Mouse (Mus musculus) adrenal gland, adult 18-20 months (tissue): ENCODE data around the gene Zbp1. TPM values are rescaled to one million over a fixed set of nuclear protein-coding genes. Genes with fewer than 3 reads are reported as not detected.

Source experiments
- DNase-seq, 2 experiments: peaks; one replicate each; pipeline ENCODE4 v3.0.0; 2021 to 2022; ENCODE audit warnings: low spot score in 2 of 2
- long read RNA-seq, 2 experiments: library from polyadenylated mRNA; stranded (forward); transcript quantifications; one replicate each; pipeline ENCODE4 v2.0.0; 2021
- total RNA-seq, 2 experiments: library from RNA; stranded (reverse); gene quantifications; 1 replicate in 1 of 2; 2 replicates in 1 of 2; pipeline ENCODE4 v1.2.3; 2021

Gene Zbp1
- 1 to 10 TPM; 2.7 to 3.5 TPM for total RNA-seq
- long read RNA-seq, experiment 1, partial matches to known transcripts = 1 of 1 reads
- long read RNA-seq, experiment 1, other reads (novel, unspliced or antisense) = 0 of 1 reads
- long read RNA-seq, experiment 2, partial matches to known transcripts = 0 of 4 reads
- long read RNA-seq, experiment 2, other reads (novel, unspliced or antisense) = 1 of 4 reads

DNA sequence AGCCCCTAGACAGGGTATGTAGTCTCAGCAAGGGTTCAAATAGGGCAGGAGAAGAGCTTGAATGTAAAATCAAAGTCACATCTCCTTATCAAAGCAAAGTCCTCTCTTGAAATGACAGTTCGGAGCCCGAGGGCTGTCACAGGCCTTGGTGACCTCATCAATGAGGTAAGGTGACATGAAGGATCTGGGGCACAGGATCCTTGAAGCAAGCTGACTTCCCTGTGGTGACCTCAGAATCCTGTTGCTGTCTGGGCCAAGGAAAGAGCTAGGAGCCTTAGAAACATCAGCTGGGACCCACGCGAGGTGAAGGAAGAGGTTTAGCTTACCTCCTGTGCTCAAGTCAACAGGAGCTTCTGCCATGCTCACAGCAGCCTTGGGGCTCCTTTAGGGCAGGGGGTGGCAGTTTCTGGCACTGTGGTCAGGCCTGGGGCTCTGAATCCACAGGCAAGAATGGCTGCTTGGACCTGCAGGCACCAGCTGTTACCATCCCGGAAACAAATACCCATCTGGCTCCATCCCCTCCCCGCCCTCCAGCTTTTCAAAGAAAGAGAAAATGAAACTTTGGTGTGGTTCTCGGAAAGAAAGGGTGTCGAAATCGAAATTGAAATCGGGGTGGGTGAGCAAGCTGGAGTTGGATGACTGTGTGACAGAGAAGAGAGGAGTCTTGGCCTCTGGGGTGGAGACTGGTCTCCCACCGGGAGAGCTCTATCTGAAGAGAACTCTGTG is at the start of gene Zbp1:
TSS of gene Zbp1 (minus strand) at position 508 of the 726 bp plus-strand sequence.
- peak in 1 of 2 experiments; percentile 19 for DNase-seq

DNA sequence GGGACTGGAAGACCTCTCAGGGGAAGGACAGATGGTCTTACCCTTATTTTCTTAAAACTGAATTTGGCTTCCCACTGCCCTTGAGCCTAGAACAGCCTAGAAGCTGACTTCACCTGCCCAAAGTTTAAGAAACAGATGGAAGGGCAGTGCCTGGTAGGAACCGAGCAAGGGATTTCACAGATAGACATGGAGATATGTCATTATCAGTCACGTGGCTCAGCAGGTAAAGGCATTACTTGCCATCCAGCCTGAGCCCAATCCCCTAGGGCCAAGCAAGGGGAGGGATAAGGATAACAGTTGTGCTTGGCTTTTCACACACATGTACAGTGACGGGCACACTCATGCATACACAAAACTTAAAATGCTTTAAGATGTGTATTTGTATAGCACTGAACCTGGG is 48.8 kb upstream of the Zbp1 start:
- no peak for DNase-seq

DNA sequence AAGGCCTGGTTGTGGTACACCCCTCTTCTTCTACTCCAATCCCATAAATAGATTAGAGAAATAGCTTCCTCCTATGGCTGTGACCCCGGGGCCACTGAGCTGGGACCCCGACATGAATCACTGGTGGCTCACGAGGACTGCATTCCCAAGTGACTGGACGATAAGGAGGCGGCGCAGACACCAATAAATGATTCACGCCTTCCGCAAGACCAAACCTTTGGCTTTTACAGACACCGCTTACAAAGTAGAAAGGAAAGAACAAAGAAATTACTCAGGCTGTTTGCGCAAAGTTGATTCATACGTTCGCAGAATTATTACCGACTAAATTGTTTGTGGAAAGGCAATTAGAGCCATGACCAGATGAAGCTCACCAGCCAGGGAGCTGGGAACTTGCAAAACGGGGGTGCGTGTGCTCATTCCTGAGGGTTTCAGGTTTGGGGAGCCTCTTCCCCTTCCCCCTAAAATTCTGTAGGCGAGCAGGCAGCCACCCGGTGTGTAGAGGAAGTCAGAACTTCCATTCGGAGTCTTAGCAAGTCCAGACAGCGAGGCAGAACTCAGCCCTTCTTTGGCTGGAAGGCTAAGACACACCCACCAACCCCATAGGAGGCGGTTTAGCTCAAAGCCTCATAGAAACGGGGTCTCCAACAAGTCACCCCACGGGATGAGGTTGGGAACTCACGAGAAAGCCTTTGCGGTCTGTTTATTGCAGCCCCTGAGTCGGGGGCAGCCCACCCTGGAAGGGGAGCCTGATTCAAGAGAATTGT is 47.8 kb upstream of the Zbp1 start:
- DNase-seq = no peak

GRCm38 (mm10) chr2:173265468-173266265 is 46.9 kb upstream of the Zbp1 start:
- no peak for DNase-seq

DNA sequence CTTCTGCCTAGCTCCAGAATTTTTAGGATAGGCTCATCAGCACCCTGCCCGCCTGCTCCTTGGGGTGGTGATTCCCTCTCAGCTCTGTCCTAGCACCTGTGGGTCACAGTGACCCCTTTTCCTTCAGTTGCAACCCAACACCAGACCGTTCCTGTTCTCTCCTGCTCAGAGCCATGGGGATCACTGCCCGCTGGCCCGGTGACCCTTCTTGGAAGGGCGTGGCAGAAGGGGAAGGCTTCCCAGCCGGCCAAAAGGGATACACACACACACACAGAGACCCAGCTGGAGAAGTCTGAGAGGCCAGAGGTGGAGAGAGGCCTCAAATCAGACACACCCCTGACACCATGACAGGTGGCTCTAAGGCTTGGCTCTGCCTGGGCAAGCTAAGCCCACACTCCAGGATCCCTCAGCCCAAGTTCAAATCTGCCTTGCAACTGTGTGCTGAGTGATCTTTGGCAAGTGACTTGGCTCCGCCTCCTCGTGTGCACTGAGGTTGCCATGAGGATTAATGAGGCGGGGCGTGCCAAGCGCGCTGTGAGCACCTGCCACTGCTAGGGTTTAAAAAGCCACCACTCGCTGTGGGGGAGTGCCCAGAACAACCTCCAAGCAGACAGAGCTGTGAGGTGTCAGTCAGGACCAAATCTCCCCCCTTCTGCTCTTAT is 45.9 kb upstream of the Zbp1 start:
- no peak for DNase-seq

GRCm38 (mm10) chr2:173263636-173264330 is 45.1 kb upstream of the Zbp1 start:
- peak in 1 of 2 experiments; percentile 32 for DNase-seq

DNA sequence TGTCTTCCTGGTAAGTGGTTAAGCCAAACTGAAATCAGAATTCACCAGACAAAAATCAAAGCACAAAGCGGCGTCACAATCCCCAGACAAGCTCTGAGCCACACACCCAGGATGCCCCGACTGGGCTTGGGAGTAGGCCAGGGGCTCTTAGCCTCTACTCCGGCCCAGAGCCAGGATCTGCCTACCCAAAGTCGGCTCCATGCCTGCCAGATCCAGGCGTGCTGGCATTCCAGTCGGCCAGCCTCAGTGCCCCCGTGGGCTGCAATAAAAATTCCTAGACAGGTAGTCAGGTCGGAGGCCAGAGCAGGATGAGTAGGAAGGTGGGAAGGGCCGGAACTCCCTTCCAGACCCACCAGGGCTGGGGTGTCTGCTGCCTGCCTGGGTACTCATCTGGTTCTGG is 42.8 kb upstream of the Zbp1 start:
- peak in 1 of 2 experiments; percentile 38 for DNase-seq

DNA sequence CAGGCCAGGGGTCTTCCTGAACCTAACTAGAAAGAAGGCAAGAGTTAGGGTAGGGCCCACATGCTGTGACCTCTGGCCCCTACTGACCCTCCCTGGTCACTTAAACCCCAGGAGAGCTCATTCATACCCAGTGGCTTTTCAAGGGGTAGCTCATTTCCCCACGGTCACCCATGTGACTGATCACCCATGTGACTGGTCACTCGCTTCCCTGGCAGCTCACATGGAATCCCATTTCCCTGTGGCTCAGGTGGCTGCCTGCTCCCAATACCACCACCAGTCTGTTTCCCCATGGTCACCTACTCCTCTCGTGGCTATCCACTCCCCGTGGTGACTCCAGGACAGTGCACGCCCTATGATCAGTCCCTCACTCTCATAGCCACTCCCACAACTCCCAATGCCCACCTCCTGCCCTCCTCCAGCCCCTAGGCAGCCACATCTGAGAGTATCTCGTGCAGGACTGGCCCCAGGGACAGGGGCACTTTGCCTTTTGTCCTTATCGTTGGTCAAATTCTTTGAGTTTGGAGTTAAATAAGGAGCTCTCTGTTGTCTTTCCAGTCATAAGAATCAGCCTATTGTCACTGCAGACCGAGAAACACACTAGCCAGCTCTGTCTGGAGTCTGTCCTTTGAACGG is 39.9 kb upstream of the Zbp1 start:
- no peak for DNase-seq

DNA sequence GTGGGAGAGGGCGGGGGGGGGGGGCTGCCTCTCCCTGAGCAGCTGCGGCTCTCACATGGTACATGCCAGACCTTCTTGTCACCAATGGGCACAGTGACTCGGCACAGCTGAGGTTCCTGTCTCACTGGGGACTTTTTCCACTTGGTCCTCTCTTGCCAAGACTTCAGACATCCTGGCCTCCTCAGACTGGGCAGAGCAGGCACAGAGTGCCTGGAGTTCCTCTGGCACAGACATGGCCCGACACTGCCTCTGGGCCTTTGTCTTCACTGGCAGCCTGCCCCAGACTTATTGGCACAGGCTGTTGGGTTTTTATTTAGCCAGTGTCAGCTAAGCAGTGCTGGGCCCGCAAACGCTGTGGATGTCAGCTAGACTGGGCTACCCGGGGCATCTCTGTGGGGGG is 38.9 kb upstream of the Zbp1 start:
- DNase-seq = peak in 1 of 2 experiments; percentile 53

DNA sequence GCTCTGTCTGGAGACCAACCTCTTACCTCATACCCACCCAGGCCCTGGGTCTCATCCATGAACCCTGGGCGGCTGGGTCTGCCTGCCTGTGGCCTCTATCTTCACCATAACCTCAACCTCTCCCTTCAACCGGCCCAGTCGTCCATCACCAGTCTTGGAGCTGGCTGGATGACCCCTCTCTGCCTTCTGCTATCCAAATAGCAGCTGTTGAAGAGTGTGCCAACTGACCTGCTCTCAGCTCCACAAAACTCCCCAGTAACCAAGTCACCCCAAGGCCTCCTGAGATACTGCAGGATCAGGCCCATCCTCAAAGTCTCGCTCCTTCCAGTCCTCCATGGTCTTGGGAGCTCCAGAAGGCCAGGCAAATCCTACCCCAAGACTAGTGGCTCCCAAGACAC is 37.8 kb upstream of the Zbp1 start:
- no peak for DNase-seq

DNA sequence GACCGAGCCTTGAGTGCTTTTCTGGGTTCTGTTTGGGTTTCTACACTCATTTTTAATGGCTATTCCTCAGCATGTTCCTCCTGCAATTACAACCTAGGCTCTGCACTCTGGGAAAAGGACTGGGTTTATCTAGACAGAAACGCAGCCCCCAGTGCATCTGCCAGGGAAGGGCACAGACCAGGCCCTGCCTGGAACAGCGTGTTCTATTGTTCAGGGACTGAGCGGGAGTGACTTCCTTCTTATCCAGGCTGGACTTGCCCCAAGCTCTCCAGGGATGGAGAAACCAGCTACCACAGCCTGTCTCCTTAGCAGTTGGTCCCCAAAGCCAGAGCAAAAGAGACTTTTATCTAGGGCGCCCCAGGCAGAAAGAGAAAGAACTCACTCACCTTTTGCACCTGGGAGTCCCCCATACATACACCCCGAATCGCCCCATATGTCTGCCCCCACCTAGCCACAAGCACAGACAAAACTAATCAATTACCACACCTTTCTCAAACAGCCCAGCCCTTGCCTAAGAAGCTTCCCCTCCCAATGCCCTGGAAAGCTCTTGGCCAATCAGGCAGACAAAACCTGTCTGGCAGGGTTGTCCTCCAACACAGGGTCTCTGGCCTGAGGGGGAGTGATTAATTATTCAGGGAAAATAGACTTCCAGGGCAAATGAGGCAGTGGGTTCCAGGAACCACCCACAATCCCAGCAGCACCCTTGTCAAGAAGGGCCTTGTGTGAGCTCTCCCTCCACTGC is 37.3 kb upstream of the Zbp1 start:
- no peak for DNase-seq

GRCm38 (mm10) chr2:173253761-173254662 is 35.3 kb upstream of the Zbp1 start:
- no peak for DNase-seq

- DNase-seq = no peak
Measured at GRCm38 (mm10) chr2:173251675-173252074, 33.0 kb upstream of the Zbp1 start.

- no peak for DNase-seq
Measured at GRCm38 (mm10) chr2:173251133-173251532, 32.4 kb upstream of the Zbp1 start.

DNA sequence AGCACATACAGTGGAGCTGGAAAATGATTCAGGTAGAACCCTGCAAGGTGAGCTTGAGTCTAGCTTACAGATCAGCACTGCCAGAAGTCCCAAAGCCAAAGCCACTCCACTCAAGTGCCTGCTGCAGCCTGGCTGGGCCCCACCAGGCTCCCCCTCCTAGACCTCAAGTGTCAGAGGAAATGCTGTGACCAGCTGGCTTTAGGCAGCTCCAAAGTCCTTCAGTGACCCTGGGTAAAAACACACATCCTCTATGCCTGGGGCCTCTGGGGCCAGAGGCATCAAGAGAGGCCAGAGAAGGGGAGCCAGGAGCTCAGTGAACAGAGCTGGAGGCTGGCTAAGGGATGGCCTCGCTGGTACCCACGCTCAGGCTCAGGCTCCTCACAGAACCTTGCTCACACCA is 31.7 kb upstream of the Zbp1 start:
- DNase-seq = no peak

GRCm38 (mm10) chr2:173249965-173250364 is 31.2 kb upstream of the Zbp1 start:
- no peak for DNase-seq

DNA sequence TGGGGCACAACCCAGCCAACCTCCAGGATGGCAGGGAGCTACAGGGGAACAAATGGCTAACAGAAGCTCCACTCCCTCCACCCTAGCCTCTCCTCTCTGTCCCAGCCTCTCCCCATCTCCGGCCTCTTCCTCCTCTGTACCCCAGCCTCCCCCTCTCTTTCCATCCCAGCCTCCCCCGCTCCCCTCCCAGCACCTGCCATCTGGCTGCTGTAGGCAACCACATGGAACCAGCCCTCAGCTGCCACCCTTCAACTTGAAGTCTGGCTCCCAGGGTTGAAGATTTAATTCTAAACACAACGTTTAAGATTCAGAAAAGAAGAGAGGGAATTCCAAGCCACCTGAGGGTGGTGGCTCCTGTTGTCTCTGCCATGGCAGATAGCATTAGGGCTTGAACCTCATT is 30.7 kb upstream of the Zbp1 start:
- DNase-seq = no peak

DNA sequence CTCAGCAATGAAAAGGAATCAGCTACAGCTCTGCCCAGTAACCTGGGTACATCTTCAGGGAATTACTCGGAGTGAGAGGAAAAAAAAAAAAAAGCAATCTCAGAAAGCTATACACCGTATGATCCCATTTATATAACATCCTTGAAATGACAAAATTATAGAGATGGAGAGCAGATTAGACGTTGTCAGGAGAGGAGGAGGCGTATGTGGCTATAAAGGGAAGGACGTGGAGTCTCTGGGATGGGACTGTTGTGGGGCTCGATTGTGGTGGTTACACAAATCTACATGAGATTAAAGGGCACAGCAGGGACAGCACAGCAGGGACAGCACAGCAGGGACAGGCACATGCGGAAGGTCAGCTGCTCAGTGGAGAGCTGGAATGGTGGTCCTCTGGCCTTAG is 30.1 kb upstream of the Zbp1 start:
- no peak for DNase-seq
